Mouse (Mus musculus) olfactory bulb, adult 2 months (tissue): ENCODE results near the gene Ppargc1a.

ENCODE experiments used
- CTCF ChIP-seq: fragments of 200-500 bp; IDR thresholded peaks from 2 replicates; pipeline ENCODE4 v1.5.1; 2012; ENCODE audit warnings: low read depth, mild to moderate bottlenecking, low read length, moderate library complexity; ENCODE audit not compliant: insufficient read depth
- POLR2A ChIP-seq: fragments of 200-500 bp; IDR thresholded peaks from 2 replicates; pipeline ENCODE4 v1.6.1; 2012; ENCODE audit warnings: mild to moderate bottlenecking, low read depth, low read length, moderate library complexity; ENCODE audit not compliant: insufficient read depth

DNA sequence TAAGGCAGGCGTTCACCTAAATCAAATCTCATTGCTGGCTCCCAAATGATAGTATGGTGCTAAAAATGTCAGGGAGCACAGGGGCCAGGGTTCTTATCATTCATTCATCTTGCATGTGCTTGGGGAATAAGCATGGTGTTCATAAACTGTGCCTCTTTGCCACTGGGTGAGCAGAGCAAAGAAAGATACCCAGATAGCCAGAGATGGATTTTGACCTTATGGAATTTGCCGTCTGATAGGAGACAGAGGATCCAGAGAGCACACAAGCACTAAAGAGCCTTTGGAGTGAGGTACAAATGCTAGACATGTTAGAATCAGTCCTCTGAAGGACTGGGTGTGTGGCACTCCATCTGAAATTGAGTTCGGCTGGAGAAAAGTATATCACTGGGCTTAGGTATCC lies 16.7 kb upstream of the Ppargc1a start:
- TF ChIP-seq CTCF (no peak), POLR2A (no peak)
